Mouse (Mus musculus): ENCODE measurements around the gene BC055324. TPM values are rescaled to one million over a fixed set of nuclear protein-coding genes. Genes with fewer than 3 reads are reported as not detected.

BC055324 gene
- polyA plus RNA-seq, 1 experiment: 2.8 TPM

DNA sequence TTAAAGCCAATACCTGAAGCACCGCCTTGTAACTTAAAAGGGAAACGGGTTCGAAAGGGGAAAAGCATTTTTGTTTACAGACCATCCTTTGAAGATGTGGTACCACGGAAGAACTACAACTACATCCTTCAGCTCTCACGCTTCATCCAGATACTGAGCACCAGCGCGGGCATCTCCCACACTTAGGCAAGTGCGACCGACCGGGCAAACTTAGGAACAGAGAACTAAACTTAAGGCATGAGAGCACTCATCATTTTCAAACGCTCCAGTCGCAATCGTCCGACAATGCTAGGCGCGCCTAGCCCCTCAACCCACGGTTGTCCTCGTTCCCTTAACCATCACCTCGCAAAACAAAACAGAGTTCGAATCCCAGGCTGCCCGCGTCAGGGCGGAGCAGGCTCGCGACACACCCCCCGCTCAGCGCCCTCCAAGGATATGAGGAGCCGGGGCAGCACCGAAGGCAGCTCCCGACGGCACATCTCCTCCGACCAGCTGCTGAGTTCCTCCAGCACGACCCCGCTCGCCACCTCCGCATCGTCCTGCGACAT lies 349 bp downstream of the BC055324 start:
- TF ChIP-seq MYOG (IDR thresholded peaks at IDR 0.05; ENCODE audit: control insufficient read depth in 1 of 3, insufficient read depth in 1 of 3, insufficient read length in 2 of 3, low read depth in 2 of 3) (no peak), POLR2A (IDR thresholded peaks at IDR 0.05; ENCODE audit: insufficient read length, low read depth) (no peak), CEBPB (IDR thresholded peaks at IDR 0.05; ENCODE audit: insufficient read depth, poor library complexity, severe bottlenecking) (no peak), REST (IDR thresholded peaks at IDR 0.05; ENCODE audit: insufficient read depth, insufficient read length) (no peak), E2F4 (IDR thresholded peaks at IDR 0.05; ENCODE audit: insufficient read depth) (no peak), MYOD1 (IDR thresholded peaks at IDR 0.05; ENCODE audit: control insufficient read depth in 1 of 3, insufficient read length in 2 of 3, low read depth in 2 of 3) (peak in 1 of 3 experiments; percentile 2), SRF (IDR thresholded peaks at IDR 0.05; ENCODE audit: control insufficient read depth, insufficient read length, low read depth) (no peak)
- peak overlapping the region; percentile 71 for H3K4me3 ChIP-seq
- H3K27me3 ChIP-seq (ENCODE audit: control insufficient read depth, insufficient read depth, insufficient read length): no peaks in the 10 kb centered on the region
- H3K79me2 ChIP-seq (ENCODE audit: control insufficient read depth, insufficient read depth): peaks cover 8% of the 10 kb centered on the region
- peaks cover 3% of the 10 kb centered on the region for H3K36me3 ChIP-seq (ENCODE audit: control insufficient read depth, insufficient read depth)
- peak overlapping the region; percentile 74 for H3K4me2 ChIP-seq (ENCODE audit: low read depth)
- H3ac ChIP-seq (ENCODE audit: control insufficient read depth, insufficient read length): peak overlapping the region; percentile 39

DNA sequence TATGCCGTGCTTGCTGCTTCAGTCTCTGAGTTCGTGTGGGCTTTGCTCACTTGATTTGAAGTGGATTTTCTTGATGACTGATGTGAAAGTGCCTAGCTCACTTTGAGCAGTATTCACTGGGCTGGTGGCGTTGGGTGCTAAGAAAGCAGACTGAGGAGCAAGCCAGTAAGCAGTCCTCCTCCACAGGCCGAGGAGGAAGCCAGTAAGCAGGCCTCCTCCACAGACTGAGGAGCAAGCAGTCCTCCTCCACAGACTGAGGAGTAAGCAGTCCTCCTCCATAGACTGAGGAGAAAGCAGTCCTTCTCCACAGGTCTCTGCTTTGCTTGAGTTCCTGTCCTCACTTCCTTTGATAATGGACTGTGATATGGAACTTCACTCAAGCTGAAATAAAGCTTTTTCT lies 2.2 kb downstream of the BC055324 start:
- TF ChIP-seq E2F4 (IDR thresholded peaks at IDR 0.05; ENCODE audit: insufficient read depth) (no peak), TCF3 (IDR thresholded peaks at IDR 0.05; ENCODE audit: insufficient read length, low read depth) (no peak), CEBPB (IDR thresholded peaks at IDR 0.05; ENCODE audit: insufficient read depth, poor library complexity, severe bottlenecking) (no peak), REST (IDR thresholded peaks at IDR 0.05; ENCODE audit: insufficient read depth, insufficient read length) (no peak), TCF12 (IDR thresholded peaks at IDR 0.05; ENCODE audit: insufficient read depth, poor library complexity, severe bottlenecking) (no peak), MYOD1 (IDR thresholded peaks at IDR 0.05; ENCODE audit: control insufficient read depth in 1 of 3, insufficient read length in 2 of 3, low read depth in 2 of 3) (no peak), USF1 (IDR thresholded peaks at IDR 0.05; ENCODE audit: low read depth) (no peak), MYOG (IDR thresholded peaks at IDR 0.05; ENCODE audit: control insufficient read depth in 1 of 3, insufficient read depth in 1 of 3, insufficient read length in 2 of 3, low read depth in 2 of 3) (no peak), SRF (IDR thresholded peaks at IDR 0.05; ENCODE audit: control insufficient read depth, insufficient read length, low read depth) (no peak)
- Histone ChIP-seq H3K27me3 (ENCODE audit: control insufficient read depth, insufficient read depth, insufficient read length) (no peaks in the 10 kb centered on the region), H3ac (ENCODE audit: control insufficient read depth, insufficient read length) (no peak overlapping the region), H3K4me2 (ENCODE audit: low read depth) (no peak overlapping the region), H3K4me3 (no peak overlapping the region), H3K79me2 (ENCODE audit: control insufficient read depth, insufficient read depth) (peaks cover 8% of the 10 kb centered on the region), H3K36me3 (ENCODE audit: control insufficient read depth, insufficient read depth) (peaks cover 7% of the 10 kb centered on the region)

DNA sequence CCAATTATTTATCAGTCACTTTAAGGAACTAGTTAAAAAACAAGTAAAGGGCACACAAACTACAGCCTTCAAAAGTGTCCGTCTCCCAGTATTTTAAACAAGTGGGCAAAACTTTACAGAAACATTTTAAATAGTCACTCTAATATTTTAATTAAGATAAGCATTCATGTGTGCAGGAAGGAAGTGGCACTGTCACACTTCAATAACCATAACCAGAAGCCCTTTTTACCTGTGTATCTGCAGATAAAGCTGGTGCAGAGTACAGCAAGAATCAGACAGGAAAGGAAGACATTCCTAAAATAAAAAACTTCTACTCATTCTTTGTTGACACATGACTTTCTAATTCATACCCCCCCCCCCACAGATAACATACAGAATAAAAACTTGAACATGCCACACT lies 18.1 kb downstream of the BC055324 start:
- H3K4me3 ChIP-seq: no peak overlapping the region
- no peaks in the 10 kb centered on the region for H3K79me2 ChIP-seq (ENCODE audit: control insufficient read depth, insufficient read depth)
- TF ChIP-seq TCF3 (IDR thresholded peaks at IDR 0.05; ENCODE audit: insufficient read length, low read depth): no peak
- TF ChIP-seq MYOD1 (IDR thresholded peaks at IDR 0.05; ENCODE audit: control insufficient read depth in 1 of 3, insufficient read length in 2 of 3, low read depth in 2 of 3): no peak
- no peak for TF ChIP-seq TCF12 (IDR thresholded peaks at IDR 0.05; ENCODE audit: insufficient read depth, poor library complexity, severe bottlenecking)
- TF ChIP-seq E2F4 (IDR thresholded peaks at IDR 0.05; ENCODE audit: insufficient read depth): no peak
- no peak for TF ChIP-seq CEBPB (IDR thresholded peaks at IDR 0.05; ENCODE audit: insufficient read depth, poor library complexity, severe bottlenecking)
- TF ChIP-seq POLR2A (IDR thresholded peaks at IDR 0.05; ENCODE audit: insufficient read length, low read depth): no peak
- TF ChIP-seq USF1 (IDR thresholded peaks at IDR 0.05; ENCODE audit: low read depth): no peak
- TF ChIP-seq MAX (IDR thresholded peaks at IDR 0.05; ENCODE audit: low read depth): no peak
- TF ChIP-seq SRF (IDR thresholded peaks at IDR 0.05; ENCODE audit: control insufficient read depth, insufficient read length, low read depth): no peak
- no peaks in the 10 kb centered on the region for H3K27me3 ChIP-seq (ENCODE audit: control insufficient read depth, insufficient read depth, insufficient read length)
- H3K36me3 ChIP-seq (ENCODE audit: control insufficient read depth, insufficient read depth): peaks cover 10% of the 10 kb centered on the region
- no peak overlapping the region for H3ac ChIP-seq (ENCODE audit: control insufficient read depth, insufficient read length)
- no peak overlapping the region for H3K4me2 ChIP-seq (ENCODE audit: low read depth)

DNA sequence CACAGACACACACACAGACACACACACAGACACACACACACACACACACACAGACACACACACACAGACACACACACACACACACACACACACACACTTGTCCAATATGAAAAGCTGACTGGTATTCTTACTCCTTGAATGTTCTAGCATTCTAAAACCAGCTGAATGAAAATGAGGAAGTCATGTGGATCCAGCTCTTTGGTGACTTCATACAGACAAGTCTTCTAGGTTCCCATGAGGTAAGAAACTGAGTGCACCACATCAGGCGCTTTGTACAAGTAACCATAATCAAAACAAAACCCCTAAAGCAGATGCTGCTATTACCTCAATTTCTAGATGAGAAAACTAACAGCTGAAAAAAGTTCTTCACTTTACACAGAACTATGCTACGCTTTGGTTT lies 19.5 kb downstream of the BC055324 start:
- Histone ChIP-seq H3K36me3 (ENCODE audit: control insufficient read depth, insufficient read depth) (peaks cover 12% of the 10 kb centered on the region), H3K4me3 (no peak overlapping the region), H3K4me2 (ENCODE audit: low read depth) (no peak overlapping the region), H3K79me2 (ENCODE audit: control insufficient read depth, insufficient read depth) (no peaks in the 10 kb centered on the region), H3K27me3 (ENCODE audit: control insufficient read depth, insufficient read depth, insufficient read length) (no peaks in the 10 kb centered on the region), H3ac (ENCODE audit: control insufficient read depth, insufficient read length) (no peak overlapping the region)
- TF ChIP-seq TCF12 (IDR thresholded peaks at IDR 0.05; ENCODE audit: insufficient read depth, poor library complexity, severe bottlenecking): no peak
- no peak for TF ChIP-seq TCF3 (IDR thresholded peaks at IDR 0.05; ENCODE audit: insufficient read length, low read depth)
- TF ChIP-seq CEBPB (IDR thresholded peaks at IDR 0.05; ENCODE audit: insufficient read depth, poor library complexity, severe bottlenecking): no peak
- no peak for TF ChIP-seq REST (IDR thresholded peaks at IDR 0.05; ENCODE audit: insufficient read depth, insufficient read length)
- TF ChIP-seq E2F4 (IDR thresholded peaks at IDR 0.05; ENCODE audit: insufficient read depth): no peak
- TF ChIP-seq POLR2A (IDR thresholded peaks at IDR 0.05; ENCODE audit: insufficient read length, low read depth): no peak
- TF ChIP-seq POLR2AphosphoS2 (IDR thresholded peaks at IDR 0.05; ENCODE audit: insufficient read length, low read depth): no peak
- no peak for TF ChIP-seq USF1 (IDR thresholded peaks at IDR 0.05; ENCODE audit: low read depth)

DNA sequence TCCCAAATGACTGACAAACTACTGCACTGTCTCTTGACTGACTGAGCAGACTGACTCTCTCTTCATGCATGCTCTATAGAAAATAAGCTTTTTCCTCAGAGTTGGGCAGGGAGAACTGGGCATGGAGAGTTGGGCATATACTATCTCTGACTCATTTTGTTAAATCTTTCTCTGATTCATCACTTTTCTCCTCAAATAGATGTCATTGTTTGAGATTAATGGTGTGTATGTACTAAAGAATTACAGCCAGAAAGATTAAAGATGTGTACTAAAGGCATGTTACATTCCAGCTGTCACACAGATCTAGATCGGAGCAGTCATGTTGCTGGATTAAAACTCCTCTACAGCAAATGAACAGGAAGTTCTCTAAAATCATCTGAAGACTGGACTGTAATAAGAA lies 20.1 kb downstream of the BC055324 start:
- H3ac ChIP-seq (ENCODE audit: control insufficient read depth, insufficient read length): no peak overlapping the region
- no peaks in the 10 kb centered on the region for H3K27me3 ChIP-seq (ENCODE audit: control insufficient read depth, insufficient read depth, insufficient read length)
- H3K4me2 ChIP-seq (ENCODE audit: low read depth): no peak overlapping the region
- TF ChIP-seq POLR2AphosphoS2 (IDR thresholded peaks at IDR 0.05; ENCODE audit: insufficient read length, low read depth) (no peak), POLR2A (IDR thresholded peaks at IDR 0.05; ENCODE audit: insufficient read length, low read depth) (no peak), USF1 (IDR thresholded peaks at IDR 0.05; ENCODE audit: low read depth) (no peak), MYOG (IDR thresholded peaks at IDR 0.05; ENCODE audit: control insufficient read depth in 1 of 3, insufficient read depth in 1 of 3, insufficient read length in 2 of 3, low read depth in 2 of 3) (no peak), CEBPB (IDR thresholded peaks at IDR 0.05; ENCODE audit: insufficient read depth, poor library complexity, severe bottlenecking) (no peak), REST (IDR thresholded peaks at IDR 0.05; ENCODE audit: insufficient read depth, insufficient read length) (no peak), MAX (IDR thresholded peaks at IDR 0.05; ENCODE audit: low read depth) (no peak), MYOD1 (IDR thresholded peaks at IDR 0.05; ENCODE audit: control insufficient read depth in 1 of 3, insufficient read length in 2 of 3, low read depth in 2 of 3) (no peak), TCF12 (IDR thresholded peaks at IDR 0.05; ENCODE audit: insufficient read depth, poor library complexity, severe bottlenecking) (no peak), SRF (IDR thresholded peaks at IDR 0.05; ENCODE audit: control insufficient read depth, insufficient read length, low read depth) (no peak), TCF3 (IDR thresholded peaks at IDR 0.05; ENCODE audit: insufficient read length, low read depth) (no peak), E2F4 (IDR thresholded peaks at IDR 0.05; ENCODE audit: insufficient read depth) (no peak)
- H3K36me3 ChIP-seq (ENCODE audit: control insufficient read depth, insufficient read depth): peaks cover 12% of the 10 kb centered on the region
- H3K4me3 ChIP-seq: no peak overlapping the region
- no peaks in the 10 kb centered on the region for H3K79me2 ChIP-seq (ENCODE audit: control insufficient read depth, insufficient read depth)

Data from myocyte (in vitro differentiated cells).